Mouse (Mus musculus): ENCODE data around the gene Dctn1. TPM values are rescaled to one million over a fixed set of nuclear protein-coding genes. Genes with fewer than 3 reads are reported as not detected.

The Dctn1 gene
- polyA plus RNA-seq, 1 experiment from 2014 or later = 61.5 TPM

- H3K36me3 ChIP-seq (ENCODE audit: inconsistent target) = no peaks in the 10 kb centered on the region
- no peaks in the 10 kb centered on the region for H3K79me2 ChIP-seq (ENCODE audit: inconsistent target)
- 85% methylated on average over 9 of the region's 9 CpGs for WGBS (ENCODE audit: missing documents)
- no peak overlapping the region for H3K27ac ChIP-seq
- no peak overlapping the region for H3K4me3 ChIP-seq (ENCODE audit: inconsistent target)
Measured at GRCm38 (mm10) chr6:83207361-83208049, 41.8 kb downstream of the Dctn1 start.

DNA sequence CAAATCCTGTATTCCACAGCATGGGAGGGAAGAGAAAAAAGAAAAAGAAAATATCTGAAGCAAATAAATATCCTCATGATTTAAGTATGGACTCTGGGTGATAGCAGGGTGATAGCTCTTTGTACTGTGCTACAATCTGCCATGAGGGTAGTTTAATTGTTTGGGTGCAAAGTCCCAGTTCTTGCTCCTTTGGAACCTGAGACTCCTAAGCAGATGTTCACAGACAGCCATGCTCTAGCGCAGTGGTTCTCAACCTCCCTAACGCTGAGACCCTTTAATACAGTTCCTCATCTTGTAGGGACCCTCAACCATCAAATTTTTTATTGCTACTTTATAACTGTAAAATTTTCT is 42.3 kb downstream of the Dctn1 start:
- Histone ChIP-seq H3K4me3 (ENCODE audit: inconsistent target) (no peak overlapping the region), H3K79me2 (ENCODE audit: inconsistent target) (no peaks in the 10 kb centered on the region), H3K36me3 (ENCODE audit: inconsistent target) (no peaks in the 10 kb centered on the region), H3K27ac (no peak overlapping the region)
- WGBS (ENCODE audit: missing documents) = 100% methylated on average over 2 of the region's 2 CpGs

GRCm38 (mm10) chr6:83210495-83210894 is 44.8 kb downstream of the Dctn1 start:
- H3K4me3 ChIP-seq (ENCODE audit: inconsistent target) = no peak overlapping the region
- 92% methylated on average over 2 of the region's 2 CpGs for WGBS (ENCODE audit: missing documents)

DNA sequence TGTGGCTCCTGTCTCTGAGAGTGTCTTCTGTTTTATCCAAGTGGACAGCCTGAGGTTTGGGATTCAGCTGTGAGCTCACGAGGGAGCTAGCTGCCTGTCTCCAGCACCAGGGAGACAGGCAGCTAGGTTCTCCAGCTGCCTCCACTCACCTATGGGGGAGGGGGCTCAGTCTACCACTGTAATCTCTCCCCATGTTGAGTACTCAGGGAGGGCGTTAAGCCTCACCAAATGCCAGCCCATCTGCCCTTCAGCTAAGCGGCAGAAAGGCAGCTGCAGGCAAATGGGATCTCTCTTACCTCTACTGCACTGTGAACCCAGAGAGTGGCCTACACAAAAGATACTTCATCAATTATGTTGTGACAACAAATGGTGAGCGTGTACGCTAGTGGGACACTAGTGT is 45.8 kb downstream of the Dctn1 start:
- 92% methylated on average over 5 of the region's 5 CpGs for WGBS (ENCODE audit: missing documents)
- Histone ChIP-seq H3K27ac (no peak overlapping the region), H3K36me3 (ENCODE audit: inconsistent target) (no peaks in the 10 kb centered on the region), H3K79me2 (ENCODE audit: inconsistent target) (no peaks in the 10 kb centered on the region), H3K4me3 (ENCODE audit: inconsistent target) (no peak overlapping the region)

More at GRCm38 (mm10) chr6:83210495-83210894, 44.8 kb downstream of the Dctn1 start:
- H3K36me3 ChIP-seq (ENCODE audit: inconsistent target) = no peaks in the 10 kb centered on the region
- no peak overlapping the region for H3K27ac ChIP-seq
- H3K79me2 ChIP-seq (ENCODE audit: inconsistent target) = no peaks in the 10 kb centered on the region

GRCm38 (mm10) chr6:83215002-83215666 is 49.4 kb downstream of the Dctn1 start:
- no peak overlapping the region for H3K27ac ChIP-seq
- H3K79me2 ChIP-seq (ENCODE audit: inconsistent target) = no peaks in the 10 kb centered on the region
- no peak overlapping the region for H3K4me3 ChIP-seq (ENCODE audit: inconsistent target)
- 38% methylated on average over 7 of the region's 7 CpGs for WGBS (ENCODE audit: missing documents)
- no peaks in the 10 kb centered on the region for H3K36me3 ChIP-seq (ENCODE audit: inconsistent target)

DNA sequence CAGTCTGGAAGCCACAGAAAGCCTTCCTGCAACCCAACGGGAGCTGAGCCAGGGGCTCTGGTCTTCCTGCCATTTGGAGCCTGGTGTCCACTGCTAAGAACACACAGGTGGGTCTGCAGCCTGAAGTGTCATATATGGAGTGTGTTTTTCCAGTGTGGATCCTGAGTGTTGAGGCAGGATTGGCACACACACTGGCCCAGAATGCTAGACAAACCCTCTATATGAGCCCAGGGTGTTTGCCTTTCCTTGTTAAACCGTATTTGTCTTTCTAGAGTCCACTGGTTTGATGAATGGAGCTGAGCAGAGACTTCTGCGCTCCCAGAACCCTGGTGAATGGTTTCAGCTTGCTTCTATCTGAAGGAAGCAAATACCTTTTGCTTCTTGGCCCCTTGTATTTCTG is 54.1 kb downstream of the Dctn1 start, which contains the start of gene Slc4a5:
Slc4a5 (plus strand) TSS at position 15 of the 400 bp plus-strand sequence.
- Histone ChIP-seq H3K79me2 (ENCODE audit: inconsistent target) (no peaks in the 10 kb centered on the region), H3K36me3 (ENCODE audit: inconsistent target) (no peaks in the 10 kb centered on the region), H3K27ac (no peak within 1 kb of the TSS), H3K4me3 (ENCODE audit: inconsistent target) (no peak within 1 kb of the TSS)
- WGBS (ENCODE audit: missing documents) = 80% methylated on average over 3 of the region's 3 CpGs

GRCm38 (mm10) chr6:83231486-83231885 is 65.8 kb downstream of the Dctn1 start:
- WGBS (ENCODE audit: missing documents) = 84% methylated on average over 2 of the region's 2 CpGs
- Histone ChIP-seq H3K36me3 (ENCODE audit: inconsistent target) (no peaks in the 10 kb centered on the region), H3K27ac (no peak overlapping the region), H3K4me3 (ENCODE audit: inconsistent target) (no peak overlapping the region), H3K79me2 (ENCODE audit: inconsistent target) (no peaks in the 10 kb centered on the region)

GRCm38 (mm10) chr6:83233306-83233705 is 67.6 kb downstream of the Dctn1 start:
- WGBS (ENCODE audit: missing documents) = 64% methylated on average over 2 of the region's 4 CpGs

DNA sequence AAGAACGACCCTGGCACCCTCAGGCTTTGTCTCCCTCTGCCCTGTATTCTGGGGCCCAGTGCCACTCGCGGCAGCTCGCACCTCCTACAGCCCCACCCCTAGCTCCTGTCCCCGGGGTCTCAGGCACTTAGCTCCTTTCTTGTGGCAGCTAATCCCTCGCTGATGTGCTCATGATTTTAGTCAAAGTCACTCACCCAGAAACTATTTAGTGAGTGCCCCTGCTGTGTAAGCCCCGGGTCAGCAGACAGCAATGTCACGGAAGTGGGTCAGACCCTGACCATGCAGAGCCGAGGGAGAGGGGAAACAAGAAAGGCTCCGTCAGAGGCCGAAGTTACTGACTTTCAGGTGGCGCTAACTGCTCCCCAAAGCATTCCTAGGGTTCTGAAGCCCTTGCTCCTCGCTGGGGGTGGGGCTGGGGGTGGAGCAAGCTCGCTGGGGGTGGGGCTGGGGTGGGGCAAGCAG is 68.6 kb downstream of the Dctn1 start:
- Histone ChIP-seq H3K4me3 (ENCODE audit: inconsistent target) (no peak overlapping the region), H3K79me2 (ENCODE audit: inconsistent target) (no peaks in the 10 kb centered on the region), H3K27ac (no peak overlapping the region), H3K36me3 (ENCODE audit: inconsistent target) (no peaks in the 10 kb centered on the region)
- WGBS (ENCODE audit: missing documents) = 15% methylated on average over 14 of the region's 14 CpGs

More at GRCm38 (mm10) chr6:83233306-83233705, 67.6 kb downstream of the Dctn1 start:
- Histone ChIP-seq H3K27ac (no peak overlapping the region), H3K79me2 (ENCODE audit: inconsistent target) (no peaks in the 10 kb centered on the region), H3K4me3 (ENCODE audit: inconsistent target) (no peak overlapping the region), H3K36me3 (ENCODE audit: inconsistent target) (no peaks in the 10 kb centered on the region)

DNA sequence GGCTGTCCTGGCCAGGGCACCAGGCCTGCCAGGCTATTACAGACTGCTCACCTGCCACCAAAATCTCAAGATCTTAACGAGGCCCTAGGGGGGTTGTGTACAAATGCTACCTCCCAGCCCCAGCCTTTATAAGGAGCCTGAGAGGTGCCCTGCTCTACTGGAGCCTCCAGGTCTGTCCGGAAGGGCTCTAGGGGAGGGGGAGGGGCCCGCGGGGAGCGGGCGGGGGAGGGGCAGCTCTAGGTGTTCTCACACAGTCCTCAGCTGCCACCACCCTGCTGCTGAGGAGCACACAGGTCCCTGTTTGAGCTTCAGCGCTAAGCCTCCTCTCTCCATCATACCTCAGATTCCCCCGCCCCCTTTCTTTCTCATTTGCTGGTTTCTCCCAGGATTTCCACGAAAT is 71.4 kb downstream of the Dctn1 start:
- no peaks in the 10 kb centered on the region for H3K36me3 ChIP-seq (ENCODE audit: inconsistent target)
- no peaks in the 10 kb centered on the region for H3K79me2 ChIP-seq (ENCODE audit: inconsistent target)
- no peak overlapping the region for H3K27ac ChIP-seq
- H3K4me3 ChIP-seq (ENCODE audit: inconsistent target) = no peak overlapping the region
- 27% methylated on average over 7 of the region's 9 CpGs for WGBS (ENCODE audit: missing documents)

DNA sequence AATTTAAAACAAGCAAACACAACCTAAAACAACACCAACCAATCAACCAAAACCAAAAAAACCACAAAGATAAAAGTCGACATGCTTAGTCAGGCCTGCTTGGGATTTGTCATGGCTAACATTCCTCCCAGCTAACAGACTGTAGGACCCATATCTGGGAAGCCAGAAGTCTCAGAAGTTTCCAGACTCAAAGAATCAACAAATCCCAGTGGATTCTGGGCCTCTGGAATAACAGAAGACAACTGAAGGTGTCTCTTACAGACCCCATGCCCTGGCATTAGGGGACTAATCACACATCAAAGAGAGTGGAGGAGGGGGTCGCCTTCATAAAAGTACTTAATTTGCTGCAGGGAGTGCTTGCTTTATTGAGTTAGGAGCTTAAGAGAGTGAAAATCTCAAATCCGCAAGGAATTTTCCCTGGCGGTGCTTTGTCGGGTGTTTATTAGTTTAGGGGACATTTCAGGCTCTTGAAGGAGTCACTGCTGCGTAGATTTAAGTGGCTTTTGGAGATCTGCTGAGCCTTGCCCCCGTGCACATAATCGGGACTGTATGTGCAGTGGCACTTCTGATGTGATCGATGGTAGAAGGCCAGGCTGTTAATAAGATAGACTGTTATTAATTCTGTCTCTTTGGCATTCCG is 78.8 kb downstream of the Dctn1 start:
- no peaks in the 10 kb centered on the region for H3K79me2 ChIP-seq (ENCODE audit: inconsistent target)
- H3K36me3 ChIP-seq (ENCODE audit: inconsistent target) = no peaks in the 10 kb centered on the region
- WGBS (ENCODE audit: missing documents) = 80% methylated on average over 10 of the region's 10 CpGs
- no peak overlapping the region for H3K4me3 ChIP-seq (ENCODE audit: inconsistent target)
- no peak overlapping the region for H3K27ac ChIP-seq

DNA sequence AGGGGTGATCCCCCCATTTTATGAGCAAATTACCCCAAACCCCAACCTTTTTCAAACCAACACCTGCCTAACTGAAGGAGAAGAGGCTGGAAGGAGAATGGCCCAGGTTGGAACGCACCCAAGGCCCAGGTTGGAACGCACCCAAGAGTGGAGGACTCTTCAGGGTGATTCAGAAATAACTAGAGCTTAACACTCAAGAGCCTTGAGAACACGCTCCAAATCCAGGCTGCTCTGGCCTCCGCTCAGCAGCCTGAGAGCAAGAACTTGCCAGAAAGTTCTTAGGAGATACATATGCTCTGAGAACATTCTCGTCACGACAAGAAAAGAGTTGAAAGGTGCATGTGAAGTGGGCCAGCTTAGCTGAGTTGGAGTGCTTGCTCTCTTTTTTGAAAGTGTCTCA is 79.4 kb downstream of the Dctn1 start:
- Histone ChIP-seq H3K36me3 (ENCODE audit: inconsistent target) (no peaks in the 10 kb centered on the region), H3K79me2 (ENCODE audit: inconsistent target) (no peaks in the 10 kb centered on the region), H3K27ac (no peak overlapping the region), H3K4me3 (ENCODE audit: inconsistent target) (no peak overlapping the region)
- WGBS (ENCODE audit: missing documents) = 92% methylated on average over 6 of the region's 6 CpGs

DNA sequence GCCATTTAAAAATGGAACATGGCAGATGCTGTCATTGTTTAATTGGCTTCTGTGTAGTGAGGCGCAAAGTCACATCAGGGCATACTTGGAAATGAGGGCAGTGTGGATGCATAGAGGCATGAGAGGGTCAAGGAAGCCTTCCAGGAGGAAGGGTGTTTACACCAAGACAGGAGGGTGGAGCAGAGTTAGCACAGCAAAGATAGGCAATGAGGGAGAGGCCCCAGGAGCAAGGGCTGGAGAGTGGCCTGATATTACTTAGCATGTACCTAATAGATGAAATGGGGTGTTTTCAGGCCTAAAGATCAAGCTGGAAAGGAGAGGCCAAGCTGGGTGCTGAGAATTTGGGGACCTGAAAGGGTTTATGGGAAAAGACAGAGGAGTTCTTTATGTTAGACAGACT is 80.3 kb downstream of the Dctn1 start:
- H3K4me3 ChIP-seq (ENCODE audit: inconsistent target) = no peak overlapping the region
- H3K27ac ChIP-seq = no peak overlapping the region
- no peaks in the 10 kb centered on the region for H3K79me2 ChIP-seq (ENCODE audit: inconsistent target)
- no peaks in the 10 kb centered on the region for H3K36me3 ChIP-seq (ENCODE audit: inconsistent target)
- WGBS (ENCODE audit: missing documents) = 92% methylated on average over 1 of the region's 1 CpGs

- WGBS (ENCODE audit: missing documents) = 95% methylated on average over 4 of the region's 4 CpGs
- Histone ChIP-seq H3K79me2 (ENCODE audit: inconsistent target) (no peaks in the 10 kb centered on the region), H3K36me3 (ENCODE audit: inconsistent target) (no peaks in the 10 kb centered on the region), H3K27ac (no peak overlapping the region), H3K4me3 (ENCODE audit: inconsistent target) (no peak overlapping the region)
Measured at GRCm38 (mm10) chr6:83246750-83247149, 81.0 kb downstream of the Dctn1 start.

- H3K27ac ChIP-seq = no peak overlapping the region
- WGBS (ENCODE audit: missing documents) = 93% methylated on average over 2 of the region's 2 CpGs
- H3K36me3 ChIP-seq (ENCODE audit: inconsistent target) = no peaks in the 10 kb centered on the region
- no peak overlapping the region for H3K4me3 ChIP-seq (ENCODE audit: inconsistent target)
- H3K79me2 ChIP-seq (ENCODE audit: inconsistent target) = no peaks in the 10 kb centered on the region
Measured at GRCm38 (mm10) chr6:83247153-83247552, 81.4 kb downstream of the Dctn1 start.

All from macrophage (primary cell).